ENCODE assay signal across 13 mouse cellular contexts in genomic region chr9:41595749-41596148, GRCm38 (mm10).
DNase-seq lines count a peak whose midpoint lies in the region; ATAC-seq and TF ChIP-seq lines count a peak whose summit lies in the region.
"Had no signal": no experiment of that assay in that cellular context is flagged by ENCODE, and none has a peak within 500 bp of the region (broad histone marks: within the 10 kb centered on the region; RNA-seq: fewer than 3 reads in every experiment).

No protein-coding gene starts in this region.

- TF ChIP-seq POLR2A in heart, adult 2 months (IDR thresholded peaks at IDR 0.05; ENCODE audit: insufficient read depth, low read depth, low read length) = no peak

- H3K4me1 ChIP-seq in heart, adult 2 months (ENCODE audit: control insufficient read depth, insufficient read depth, low read length) = no peaks in the 10 kb centered on the region; the same call in 1 of the 2 replicates
- H3K4me1 ChIP-seq in midbrain, postnatal 0 days (ENCODE audit: insufficient read depth, low read length) = peaks cover 11% of the 10 kb centered on the region; the same call in 1 of the 2 replicates

- peaks cover 3% of the 10 kb centered on the region; the same call in 1 of the 2 replicates for H3K36me3 ChIP-seq in heart, adult 2 months (ENCODE audit: control insufficient read depth, insufficient read depth, low read length)
- peaks cover 10% of the 10 kb centered on the region for H3K36me3 ChIP-seq in midbrain, postnatal 0 days (ENCODE audit: insufficient read depth, low read length)
- H3K36me3 ChIP-seq: stomach, embryonic 15.5 days had no signal

- H3K79me2 ChIP-seq in heart, adult 2 months (replicated peaks; ENCODE audit: control insufficient read depth, insufficient read depth, low read length) = no peaks in the 10 kb centered on the region

- H3K4me2 ChIP-seq in midbrain, postnatal 0 days (ENCODE audit: low read depth, low read length, poor library complexity, severe bottlenecking) = no peak overlapping the region
- H3K4me2 ChIP-seq: intestine, embryonic 15.5 days; stomach, embryonic 15.5 days had no signal

- no peak; the same call in 1 of the 2 replicates for ATAC-seq in midbrain, postnatal 0 days (ENCODE audit: low FRiP score)
- ATAC-seq: CD4-positive, CD25-positive, alpha-beta regulatory T cell, adult 4 months; intestine, embryonic 15.5 days had no signal

- TF ChIP-seq EP300 in heart, adult 2 months (IDR thresholded peaks at IDR 0.05; ENCODE audit: insufficient read depth, low read depth, low read length) = no peak

- WGBS in heart, adult 2 months = 19% methylated on average over 5 of the region's 5 CpGs
- WGBS in midbrain, postnatal 0 days = 9% methylated on average over 5 of the region's 5 CpGs

- no peak overlapping the region for H3K4me3 ChIP-seq in heart, adult 2 months
- no peak overlapping the region for H3K4me3 ChIP-seq in midbrain, postnatal 0 days (ENCODE audit: low read depth, low read length)
- H3K4me3 ChIP-seq: intestine, embryonic 15.5 days; stomach, embryonic 15.5 days had no signal

- no peaks in the 10 kb centered on the region for H3K9me3 ChIP-seq in midbrain, postnatal 0 days (ENCODE audit: low read length)
- H3K9me3 ChIP-seq: intestine, embryonic 15.5 days; stomach, embryonic 15.5 days had no signal

- peak overlapping the region; percentile 18; the same call in 1 of the 2 replicates for H3K27ac ChIP-seq in heart, adult 2 months
- peak overlapping the region; percentile 78 for H3K27ac ChIP-seq in midbrain, postnatal 0 days (ENCODE audit: low read depth, low read length)
- H3K27ac ChIP-seq: intestine, embryonic 15.5 days; liver, embryonic 14.5 days; stomach, embryonic 15.5 days had no signal

- H3K9ac ChIP-seq in heart, adult 2 months (ENCODE audit: low read depth, low read length) = no peak overlapping the region; the same call in 1 of the 2 replicates
- no peak overlapping the region for H3K9ac ChIP-seq in midbrain, postnatal 0 days (replicated peaks; ENCODE audit: low read length, poor library complexity, severe bottlenecking)
- H3K9ac ChIP-seq: intestine, embryonic 15.5 days; liver, embryonic 14.5 days; stomach, embryonic 15.5 days had no signal

- no peak for DNase-seq in heart, adult 2 months
- DNase-seq in heart, adult 18-20 months = no peak
- DNase-seq in brain, adult 2 months (ENCODE audit: low read depth, low spot score) = peak; percentile 38
- DNase-seq in heart, postnatal 4 days = peak; percentile 15
- DNase-seq in midbrain, postnatal 0 days (ENCODE audit: low spot score) = peak; percentile 70
- no peak for DNase-seq in thymus, postnatal 4 days
- no peak for DNase-seq in right cerebral cortex, postnatal 4 days
- no peak for DNase-seq in kidney, adult 9 months
- DNase-seq: cerebellum, adult 18-20 months had no signal

- TF ChIP-seq CTCF in heart, adult 2 months (IDR thresholded peaks at IDR 0.05) = no peak
- no peak for TF ChIP-seq CTCF in midbrain, postnatal 0 days (IDR thresholded peaks at IDR 0.05)

- intact Hi-C loops in heart, adult 2 months (cut with DNase I) = no loop called here

- H3K27me3 ChIP-seq in heart, adult 2 months (ENCODE audit: control insufficient read depth, insufficient read depth, low read length) = no peaks in the 10 kb centered on the region
- no peaks in the 10 kb centered on the region for H3K27me3 ChIP-seq in midbrain, postnatal 0 days (ENCODE audit: insufficient read depth, low read length)
- H3K27me3 ChIP-seq: intestine, embryonic 15.5 days; stomach, embryonic 15.5 days had no signal

Comparison
In these comparisons a context has a peak if more than half of its experiments do, and no peak if none do; other contexts are left out.
1. DNase-seq: peak in brain, adult 2 months (single experiment), heart, postnatal 4 days (single experiment) and midbrain, postnatal 0 days (single experiment); none in heart, adult 2 months (0 of 2), heart, adult 18-20 months (0 of 2), thymus, postnatal 4 days (single experiment), right cerebral cortex, postnatal 4 days (single experiment) and kidney, adult 9 months (single experiment).